Mouse (Mus musculus) megakaryocyte, adult 5-6 weeks (primary cell): ENCODE data around the gene Sco1. TPM values are rescaled to one million over a fixed set of nuclear protein-coding genes. Genes with fewer than 3 reads are reported as not detected.
"Not testable (repeated sequence)": the region's sequence is repeated elsewhere in the genome, so short reads cannot be mapped to it uniquely, and the experiment has no call there.

Experiments
- ATAC-seq: 2 replicates; pipeline ENCODE4 v1.8.0; 2016; ENCODE audit warnings: mild to moderate bottlenecking, inconsistent platforms; ENCODE audit not compliant: poor library complexity, severe bottlenecking
- total RNA-seq, 2 experiments: library from RNA; stranded (forward) in 1 of 2; stranded (reverse) in 1 of 2; fragments of 153-499, 151-499 nt in 1 of 2; fragments of 221-1000, 200-1000 nt in 1 of 2; gene quantifications; 2 replicates each; pipeline versions ENCODE4 v1.2.3 to v1.2.4; 2015 to 2017

Gene Sco1
- total RNA-seq (2015) (5.5 and 6.7 TPM in 2 replicates), total RNA-seq (2017) (19.1 and 20.6 TPM in 2 replicates)

DNA sequence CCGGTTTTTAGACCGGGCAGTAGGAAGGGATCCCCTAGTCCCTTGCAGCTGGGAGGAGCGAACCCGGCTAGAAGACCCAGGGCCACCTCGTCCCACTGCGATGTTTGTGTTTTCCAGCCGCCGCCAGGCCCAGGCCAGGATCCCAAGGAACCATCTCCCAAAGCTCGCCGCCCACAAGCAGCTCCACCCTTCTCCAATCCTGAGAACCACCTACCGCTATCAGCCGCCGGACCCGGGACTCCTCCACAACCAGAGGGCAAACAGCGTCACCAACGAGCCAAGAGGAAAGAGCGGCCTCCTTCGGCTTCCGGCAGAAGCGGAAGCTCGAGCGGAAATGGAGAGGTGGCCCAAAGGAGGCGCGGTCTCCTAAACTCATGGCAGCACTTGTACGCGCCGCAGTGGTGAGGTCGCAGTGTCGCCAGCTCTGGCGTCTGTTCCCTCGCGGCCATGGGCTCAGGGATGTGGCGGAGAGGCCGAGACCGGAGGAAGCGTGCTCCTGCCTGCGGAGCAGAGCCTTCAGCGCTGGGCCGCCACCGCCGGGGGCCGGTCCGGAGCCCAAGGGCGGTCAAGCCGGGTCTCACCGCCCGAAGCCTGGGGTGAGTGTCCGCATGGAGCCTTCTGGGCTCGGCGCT, at the start of gene Sco1, which contains the start of gene Adprm:
TSS of gene Sco1 (plus strand) at position 350 of the 632 bp plus-strand sequence.
TSS of gene Adprm (minus strand) at position 274 of the 632 bp plus-strand sequence.
- peak; percentile 96 for ATAC-seq

DNA sequence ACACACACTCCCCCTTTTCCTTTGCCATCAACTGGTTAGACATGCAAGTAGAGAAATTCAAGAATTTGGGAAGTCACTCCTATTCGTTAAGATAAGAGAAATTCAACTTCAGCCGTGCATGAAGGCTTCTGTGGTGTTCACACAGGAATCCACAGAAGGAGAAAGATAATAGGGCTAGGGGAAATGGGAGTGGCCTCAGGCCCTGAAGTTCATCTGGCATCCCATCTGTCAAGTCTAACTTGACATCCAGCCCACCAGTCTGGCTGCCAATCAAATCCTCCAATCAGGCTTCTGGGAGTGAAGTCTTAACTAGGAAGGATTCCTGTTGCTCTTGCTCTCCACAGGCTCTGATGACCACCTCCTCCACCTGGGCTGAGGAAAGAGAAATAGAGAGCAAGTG, 49.6 kb upstream of the Sco1 start:
- no peak for ATAC-seq

DNA sequence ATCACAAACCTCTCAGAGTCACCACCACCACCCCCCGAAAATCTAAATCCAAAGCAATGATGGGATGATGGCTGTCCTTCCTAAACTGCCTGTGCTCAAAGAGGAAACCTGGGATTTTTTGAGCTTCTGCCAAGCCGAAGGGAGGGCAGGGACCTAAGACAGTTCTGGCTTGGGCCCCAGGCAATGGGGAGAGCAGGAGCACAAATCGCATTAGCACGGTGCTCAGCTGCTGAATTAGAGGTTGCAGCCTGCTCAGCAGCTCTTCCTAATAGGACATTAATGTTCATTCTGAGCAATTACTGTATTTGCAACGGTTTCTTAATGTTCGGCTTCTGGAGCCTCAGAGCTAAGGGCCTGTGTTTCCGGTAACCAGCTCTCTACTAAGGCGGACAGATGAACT, 44.5 kb upstream of the Sco1 start:
- ATAC-seq = no peak

DNA sequence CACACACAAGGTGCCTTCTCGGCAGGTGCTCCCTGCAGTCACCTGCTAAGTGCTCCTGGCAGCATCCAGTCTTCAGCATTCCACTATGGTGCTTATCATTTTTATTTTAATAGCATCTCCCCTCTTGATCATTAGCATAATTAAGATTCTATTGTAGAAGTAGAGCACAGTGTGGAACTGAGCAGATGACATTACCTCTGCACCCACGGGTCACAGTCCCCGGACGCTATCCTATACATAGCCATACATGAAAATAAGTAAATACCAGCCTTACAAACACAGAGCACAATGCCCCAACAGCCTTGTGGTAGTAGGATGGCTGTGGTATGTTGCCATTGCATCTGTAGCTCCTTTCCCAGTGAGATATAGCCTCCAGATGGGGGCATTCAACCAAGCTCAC, 43.9 kb upstream of the Sco1 start:
- no peak for ATAC-seq

DNA sequence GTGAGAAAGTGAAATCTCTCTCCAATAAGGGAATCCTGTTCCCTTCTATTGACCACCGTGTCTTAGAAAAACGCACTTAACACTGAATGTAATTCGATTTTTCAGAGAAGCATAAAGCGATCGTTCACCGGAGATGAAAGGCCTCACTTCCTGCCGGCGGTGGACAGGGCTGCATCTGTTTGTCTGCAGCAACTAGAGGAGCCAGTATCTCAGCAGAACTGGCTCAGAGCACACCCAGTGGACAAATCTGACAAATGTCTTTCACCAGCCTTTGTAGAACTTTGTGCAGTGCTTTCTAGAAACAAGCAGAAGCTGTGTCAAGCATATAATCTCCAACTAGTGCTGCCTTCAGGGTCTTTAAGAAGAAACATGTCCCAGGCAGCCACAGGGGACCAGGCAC, 42.0 kb upstream of the Sco1 start:
- no peak for ATAC-seq

DNA sequence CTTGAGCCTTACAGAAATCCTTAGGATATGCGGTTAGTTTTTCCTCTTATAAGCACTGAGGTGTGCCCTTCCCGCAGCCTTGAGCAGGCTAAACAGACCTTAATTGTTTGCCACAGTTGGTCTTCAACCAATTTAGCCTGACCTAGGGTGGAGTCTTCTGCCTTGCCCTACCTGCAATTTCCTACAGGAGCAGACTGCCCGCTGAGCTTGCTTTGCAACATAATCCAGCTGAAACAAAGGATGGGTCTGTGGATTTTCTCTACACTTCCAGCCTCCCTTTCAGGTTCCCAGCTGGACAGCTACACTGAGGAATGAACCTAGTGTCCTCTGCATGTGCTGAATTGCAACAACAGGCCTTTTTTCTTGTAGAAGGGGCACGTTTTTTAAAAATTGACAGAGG, 40.8 kb upstream of the Sco1 start:
- ATAC-seq = no peak

DNA sequence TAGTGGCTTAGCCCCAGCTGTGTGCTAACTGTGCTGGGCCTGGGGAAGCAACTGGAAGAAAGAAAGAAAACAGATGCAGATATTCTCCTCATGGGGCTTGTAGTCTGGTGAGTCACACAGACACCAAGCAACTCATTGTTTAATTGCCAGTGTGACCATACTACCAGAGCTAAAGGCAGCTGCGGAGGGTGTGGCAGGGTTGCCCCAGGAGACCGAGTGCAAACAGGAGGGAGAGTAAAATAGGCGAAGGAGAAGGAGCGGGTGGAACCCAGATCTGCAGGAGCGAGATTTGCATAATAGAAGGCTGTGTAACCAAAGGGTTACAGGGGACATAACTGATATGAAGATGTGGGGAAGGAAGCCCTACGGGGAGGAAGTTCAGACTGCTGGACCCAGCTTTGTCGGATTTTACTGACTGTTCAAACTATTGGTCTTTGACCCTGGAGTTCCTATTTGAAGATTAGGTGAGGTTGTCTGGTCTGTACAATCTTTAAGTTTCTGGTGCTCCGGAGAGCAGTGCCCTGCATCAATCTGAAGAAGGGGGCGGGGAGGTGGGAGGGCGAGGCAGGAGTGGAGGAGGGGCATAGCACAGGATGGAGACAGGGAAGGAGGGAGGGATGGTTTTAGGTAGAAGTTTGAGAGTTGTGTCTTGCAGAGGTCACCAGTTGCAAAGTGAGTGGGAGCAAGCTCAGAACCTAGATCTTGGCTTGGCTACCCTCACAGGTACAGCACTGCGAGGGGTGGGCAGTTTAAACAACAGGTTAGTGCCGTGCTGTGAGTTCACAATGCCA, 34.5 kb upstream of the Sco1 start:
- no peak for ATAC-seq

DNA sequence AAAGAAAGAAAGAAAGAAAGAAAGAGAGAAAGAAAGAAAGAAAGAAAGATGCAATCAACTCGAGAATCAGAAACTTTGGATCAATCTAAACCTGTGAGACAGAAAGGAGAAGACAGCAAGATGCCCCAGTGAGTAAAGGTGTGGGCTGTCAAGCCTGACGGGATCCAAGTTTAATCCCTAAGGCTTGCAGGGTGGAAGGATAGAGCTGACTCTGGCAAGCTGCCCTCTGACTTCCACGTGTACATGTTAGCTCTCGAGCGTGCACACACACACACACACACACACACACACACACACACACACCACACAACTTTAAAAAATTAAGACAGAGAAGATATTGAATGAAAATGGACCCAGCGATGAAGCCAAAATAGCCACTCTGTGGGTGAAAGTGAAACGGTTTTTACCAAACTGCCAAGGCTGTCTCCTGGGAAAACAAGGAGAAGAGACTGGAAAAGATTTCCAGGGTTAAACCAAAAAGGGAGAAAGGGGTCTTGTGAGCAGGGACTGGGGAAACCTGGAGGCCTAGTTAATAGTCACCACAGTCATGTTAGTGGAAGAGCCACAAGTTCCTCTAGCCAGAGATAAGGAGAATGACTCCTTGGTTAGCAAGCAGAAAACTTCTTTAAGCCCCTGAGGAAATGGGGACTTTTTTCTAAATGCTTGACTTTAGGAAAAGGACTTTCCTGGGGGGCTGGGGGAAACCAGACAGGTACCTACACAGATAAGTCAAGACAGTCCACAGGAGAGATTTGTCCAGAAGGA, 32.6 kb upstream of the Sco1 start:
- no peak for ATAC-seq

DNA sequence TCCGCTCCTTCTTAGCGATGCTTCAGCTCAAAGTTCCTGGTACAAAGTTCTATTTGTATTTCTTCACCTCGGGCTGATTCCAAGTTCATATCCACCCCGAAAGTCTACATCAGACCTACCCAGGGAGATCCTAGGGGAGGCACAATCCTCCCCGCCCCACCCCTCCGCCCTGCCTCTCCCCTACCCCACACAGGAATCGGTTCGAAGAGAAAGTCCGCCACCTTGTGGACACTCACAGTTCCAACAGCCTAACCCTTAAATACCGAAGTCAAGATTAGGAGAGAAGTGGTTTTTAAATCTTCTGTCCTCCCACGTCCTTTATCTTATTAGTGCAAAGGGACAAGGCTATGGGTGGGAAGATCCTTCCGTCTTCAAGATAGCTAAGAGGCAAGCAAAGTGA, 31.5 kb upstream of the Sco1 start:
- peak; percentile 51 for ATAC-seq

DNA sequence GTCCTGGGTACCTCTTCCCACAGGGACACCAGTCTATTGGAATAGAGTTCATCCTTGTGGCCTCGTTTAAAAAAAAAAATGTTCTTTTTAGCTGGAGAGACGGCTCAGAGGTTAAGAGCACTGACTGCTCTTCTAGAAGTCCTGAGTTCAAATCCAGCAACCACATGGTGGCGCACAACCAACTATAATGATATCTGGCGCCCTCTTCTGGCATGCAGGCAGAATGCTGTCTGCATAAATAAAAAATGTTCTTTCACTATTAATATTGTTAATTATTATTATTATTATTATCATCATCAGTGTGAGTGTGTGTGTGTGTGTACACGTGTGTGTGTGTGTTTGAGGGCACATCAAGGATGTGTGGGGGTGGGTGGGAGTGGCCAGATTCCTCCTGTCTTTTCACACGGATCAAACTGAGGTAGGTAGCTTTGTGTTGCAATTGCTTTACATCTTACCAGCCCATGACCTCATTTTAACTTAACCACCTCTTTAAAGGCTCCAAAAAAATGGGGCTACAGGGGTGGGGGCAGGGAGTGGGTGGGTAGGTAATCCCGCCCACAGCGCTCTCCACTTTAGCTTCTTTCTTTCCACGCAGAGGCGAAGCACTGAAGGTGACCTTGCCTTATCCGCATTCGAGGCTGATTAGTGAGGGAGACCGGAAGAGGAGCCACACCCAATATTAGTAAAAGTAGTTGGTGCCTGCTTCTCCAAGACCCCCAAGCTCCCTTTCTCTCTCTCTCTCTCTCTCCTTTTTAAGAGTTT, 29.9 kb upstream of the Sco1 start:
- ATAC-seq = no peak

DNA sequence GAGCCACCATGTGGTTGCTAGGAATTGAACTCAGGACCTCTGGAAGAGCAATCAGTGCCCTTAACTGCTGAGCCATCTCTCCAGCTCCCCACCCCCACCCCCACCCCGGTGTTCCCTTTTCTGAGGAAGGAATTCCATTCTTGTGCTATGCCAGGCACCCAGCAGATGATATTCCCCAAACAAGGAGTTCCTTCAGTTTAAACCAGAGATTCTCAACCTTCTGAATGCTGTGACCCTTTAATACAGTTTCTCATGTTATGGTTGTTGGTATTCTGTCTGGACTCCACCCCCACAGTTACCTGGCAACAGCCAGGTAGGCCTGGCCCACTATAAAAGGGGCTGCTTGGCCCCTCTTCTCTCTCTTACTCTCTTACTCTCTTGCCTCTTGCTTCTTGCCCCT, 29.3 kb upstream of the Sco1 start:
- not testable (repeated sequence) for ATAC-seq

DNA sequence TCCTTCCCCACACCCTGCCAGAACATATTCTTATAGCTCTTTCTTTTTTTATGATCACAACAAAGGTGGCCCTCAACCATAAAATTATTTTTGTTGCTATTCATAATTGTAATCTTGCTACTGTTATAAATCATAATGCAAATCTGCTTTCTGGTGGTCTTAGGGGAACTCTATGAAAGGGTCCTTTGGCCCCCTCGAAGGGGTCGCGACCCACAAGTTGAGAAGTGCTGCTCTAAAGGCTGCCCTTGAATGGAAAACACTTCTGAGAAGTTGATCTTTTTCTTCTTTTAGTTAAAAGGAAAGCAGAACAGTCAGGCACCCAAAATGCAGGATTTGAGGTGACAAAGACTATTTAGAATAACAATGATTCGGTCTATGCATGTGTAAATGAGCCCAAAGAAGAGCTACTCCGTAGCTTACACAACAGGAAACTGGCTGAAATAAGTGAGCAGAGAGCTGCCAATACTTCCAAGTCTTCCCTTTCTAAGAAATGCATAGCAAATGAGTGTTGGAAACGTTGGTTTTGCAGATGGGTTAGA, 28.6 kb upstream of the Sco1 start:
- no peak for ATAC-seq

DNA sequence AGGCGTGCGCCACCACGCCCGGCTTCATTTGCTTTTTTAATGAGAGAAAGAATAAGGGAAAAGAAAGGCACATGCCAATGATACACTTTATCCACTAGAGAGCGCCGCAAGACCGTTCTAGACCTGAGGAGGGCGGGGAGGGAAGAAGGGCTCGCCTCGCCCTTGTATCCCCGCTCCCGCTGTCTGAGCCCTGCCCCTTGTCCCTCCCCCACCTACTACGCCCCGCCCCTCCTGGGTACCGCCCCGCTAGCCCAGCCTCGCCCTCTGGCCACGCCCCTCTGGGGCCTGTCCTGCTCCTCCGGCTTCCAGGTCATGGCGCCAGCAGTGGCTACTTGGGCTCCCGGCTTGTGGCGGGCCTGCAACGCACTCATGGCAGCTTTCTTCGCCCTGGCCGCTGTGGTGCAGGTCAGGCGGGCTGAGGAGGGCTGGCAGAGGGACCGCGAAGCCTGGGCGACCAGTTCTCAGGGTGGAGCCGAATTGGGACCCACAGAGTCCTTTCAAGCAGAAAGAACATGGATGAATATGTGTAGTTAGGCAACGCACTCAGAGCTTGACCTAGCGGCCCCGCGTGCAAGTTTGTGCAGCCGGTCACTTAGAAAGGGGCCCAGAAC, 27.5 kb upstream of the Sco1 start, which contains the start of gene Tmem220:
TSS of gene Tmem220 (plus strand) at position 288 of the 611 bp plus-strand sequence.
- peak; percentile 98 for ATAC-seq

DNA sequence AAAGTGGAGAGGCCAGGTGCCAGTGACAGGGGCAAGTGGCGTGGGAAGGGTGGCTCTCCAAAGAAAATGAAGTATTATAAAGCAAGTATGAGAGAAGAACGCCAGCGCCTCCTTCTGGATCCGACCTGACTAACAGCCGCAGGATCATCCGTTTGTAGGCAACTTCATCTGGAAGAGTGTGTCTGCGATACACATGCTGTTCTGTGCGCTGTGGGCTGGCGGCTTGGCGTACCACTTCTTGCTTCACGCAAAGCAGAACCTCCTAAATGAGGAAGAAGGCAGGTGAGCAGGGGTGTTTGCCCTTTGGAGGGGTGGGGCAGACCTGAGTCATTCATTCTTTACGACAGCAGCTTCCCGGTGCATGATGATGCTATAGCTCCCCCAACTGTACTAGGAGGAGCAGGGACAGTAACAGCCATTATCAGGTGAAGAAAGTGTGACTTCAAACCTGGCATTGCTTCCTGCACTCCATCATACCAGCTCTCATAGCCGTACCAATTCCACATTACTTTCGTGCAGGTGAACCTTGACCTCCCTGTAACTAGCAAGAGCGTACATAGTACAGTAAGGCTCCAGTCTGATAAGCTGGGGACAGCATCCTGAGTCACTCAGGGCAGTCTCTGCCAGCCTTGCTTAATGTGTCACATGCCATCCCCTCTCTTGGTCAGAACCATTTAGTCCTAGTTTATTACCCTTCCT, 21.4 kb upstream of the Sco1 start:
- peak; percentile 96 for ATAC-seq

DNA sequence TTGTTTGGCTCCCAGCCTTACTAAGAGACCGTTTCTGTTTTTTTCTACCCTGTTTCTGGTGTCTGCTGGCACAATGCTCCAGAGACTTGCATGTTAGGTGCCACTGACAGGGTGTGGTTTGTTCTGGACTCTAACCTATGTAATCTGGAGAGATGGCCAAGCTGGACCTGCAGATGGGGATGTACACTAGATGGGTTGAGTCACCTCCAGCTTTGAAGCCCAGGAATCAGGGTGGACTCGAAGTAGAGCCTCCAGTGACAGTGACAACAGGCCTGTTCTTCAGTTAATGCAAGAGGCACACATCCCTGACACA, 20.9 kb upstream of the Sco1 start:
- no peak for ATAC-seq

DNA sequence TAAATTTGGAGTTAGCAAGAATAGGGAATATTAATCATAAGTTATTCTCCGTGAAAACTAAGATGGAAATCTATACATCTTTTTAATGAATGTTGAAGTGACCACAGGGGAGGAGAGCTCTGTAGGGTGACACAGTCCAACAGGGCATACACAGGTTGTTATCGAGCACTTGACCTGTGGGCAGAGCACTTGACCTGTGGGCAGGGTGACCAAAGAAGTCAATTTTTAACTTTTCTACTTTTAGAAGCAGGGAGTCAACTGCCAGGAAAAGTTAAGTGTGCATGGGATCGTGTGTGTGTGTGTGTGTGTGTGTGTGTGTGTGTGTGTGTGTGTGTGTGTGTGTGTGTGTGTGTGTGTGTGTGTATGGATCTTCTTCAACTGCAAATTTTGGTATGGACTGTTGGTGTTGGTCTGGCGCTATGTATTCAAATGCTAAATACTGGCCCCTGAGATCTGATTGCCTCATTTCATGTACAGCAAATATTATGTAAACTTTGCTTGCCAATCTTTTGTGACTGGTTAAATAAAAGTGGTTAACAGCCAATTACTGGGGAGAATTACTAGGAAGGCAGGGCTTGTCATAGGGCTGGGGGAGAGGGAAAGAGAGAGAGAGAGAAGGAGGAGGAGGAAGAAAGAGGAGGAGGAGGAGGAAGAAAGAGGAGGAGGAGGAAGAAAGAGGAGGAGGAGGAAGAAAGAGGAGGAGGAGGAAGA, 17.5 kb upstream of the Sco1 start:
- ATAC-seq = no peak

DNA sequence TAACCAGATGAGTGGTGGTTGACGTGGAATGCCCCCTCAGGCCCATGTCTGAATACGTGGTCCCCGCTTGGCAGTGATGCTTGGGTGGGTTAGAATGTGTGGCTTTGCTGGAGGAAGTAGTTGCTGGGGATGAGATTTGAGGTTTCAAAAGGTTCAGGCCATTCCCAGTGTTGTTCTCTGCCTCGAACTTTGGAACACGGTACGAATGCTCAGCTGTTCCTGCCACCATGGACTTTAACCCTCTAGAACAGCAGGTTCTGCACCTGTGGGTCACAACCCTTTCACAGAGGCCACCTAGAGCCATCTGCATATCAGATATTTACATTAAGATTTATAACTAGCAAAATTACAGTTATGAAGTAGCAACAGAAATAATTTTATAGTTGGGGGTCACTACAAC, 16.2 kb upstream of the Sco1 start:
- no peak for ATAC-seq

DNA sequence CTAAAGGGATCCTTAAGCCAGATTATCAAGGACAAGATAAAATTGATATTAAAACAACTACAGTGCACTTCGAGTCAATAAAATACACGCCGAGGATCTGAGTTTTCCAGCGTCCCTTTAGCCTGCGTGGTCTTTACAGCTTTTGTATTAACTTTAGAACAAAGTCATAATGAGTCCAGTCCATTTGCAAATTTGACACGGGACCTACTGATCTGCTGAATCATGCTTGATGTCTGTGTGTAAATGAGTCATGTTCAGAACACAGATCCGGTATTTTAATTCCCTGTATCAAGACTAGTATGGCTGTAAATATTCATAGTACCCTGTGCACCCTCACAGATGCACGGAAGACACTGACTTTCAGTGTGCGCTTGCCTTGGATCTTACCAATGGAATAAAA, 15.6 kb upstream of the Sco1 start:
- no peak for ATAC-seq

DNA sequence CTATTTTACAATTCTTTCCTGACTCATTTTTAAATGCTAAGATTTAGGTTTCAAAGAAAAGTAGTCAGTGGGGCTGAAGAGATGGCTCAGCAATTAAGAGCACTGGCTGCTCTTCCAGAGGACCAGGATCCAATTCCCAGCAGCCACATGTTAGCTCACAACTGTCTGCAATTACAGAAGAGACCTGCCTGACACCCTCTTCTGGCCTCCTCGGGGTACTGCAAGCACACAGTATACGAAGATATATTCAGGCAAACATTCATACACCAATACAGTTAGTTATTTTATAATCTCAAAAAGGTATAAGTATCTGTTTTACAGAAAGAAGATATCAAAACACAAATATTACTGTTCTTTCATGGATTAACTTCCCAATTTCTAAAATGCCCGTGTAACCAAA, 12.7 kb upstream of the Sco1 start:
- ATAC-seq = no peak
